Mouse (Mus musculus): ENCODE measurements around the gene Odr4. TPM values are rescaled to one million over a fixed set of nuclear protein-coding genes. Genes with fewer than 3 reads are reported as not detected.

Odr4 gene
- 35.9 and 38.2 TPM in 2 replicates for total RNA-seq (2012; rRNA removed)

DNA sequence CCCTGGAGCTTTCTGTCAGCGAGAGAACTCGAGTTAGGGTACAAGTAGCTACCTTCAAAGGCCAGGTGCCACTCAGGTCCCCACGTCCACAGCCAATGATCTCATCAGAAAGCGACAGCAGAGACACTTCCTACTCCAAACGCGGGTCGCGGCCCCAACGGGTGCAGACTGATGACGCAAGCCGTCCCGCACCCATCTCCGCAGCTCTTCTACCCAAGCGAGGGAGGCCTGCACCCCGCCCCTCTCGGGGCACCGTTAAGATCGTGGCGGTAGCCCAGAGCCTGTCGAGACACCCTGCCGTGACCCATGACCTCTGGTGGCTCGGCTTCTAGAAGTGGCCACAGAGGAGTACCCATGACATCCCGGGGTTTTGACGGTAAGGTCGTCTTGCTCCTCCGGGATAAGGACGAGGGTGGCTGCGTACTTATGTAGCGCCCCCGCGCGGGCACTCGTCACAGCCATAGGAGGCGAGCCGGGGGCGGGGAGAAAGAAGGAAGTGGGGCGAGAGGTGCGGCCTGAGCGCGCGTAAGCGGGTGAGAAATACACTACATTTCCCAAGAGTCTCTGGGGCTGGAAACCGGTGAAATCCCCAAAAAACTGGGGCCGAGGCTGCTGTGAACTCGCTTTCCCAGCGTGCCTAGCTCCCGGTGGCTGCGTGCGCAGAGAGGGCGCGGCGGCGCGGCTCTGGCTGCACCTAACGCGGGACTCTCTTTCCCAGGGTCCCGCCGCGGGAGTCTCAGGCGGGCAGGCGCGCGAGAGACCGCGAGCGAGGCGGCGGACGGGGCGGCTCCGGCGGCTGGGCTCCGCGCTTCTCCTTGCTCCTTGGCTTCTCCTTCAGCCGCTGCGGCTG, at the start of gene Odr4, which contains the start of gene Tpr:
TSS of gene Odr4 (minus strand) at position 443 of the 850 bp plus-strand sequence.
TSS of gene Tpr (plus strand) at position 201 of the 850 bp plus-strand sequence.
- no peak for TF ChIP-seq MAFK (IDR thresholded peaks at IDR 0.05; ENCODE audit: insufficient read depth, low read depth, low read length)
- peak; percentile 89 for TF ChIP-seq CHD2 (IDR thresholded peaks at IDR 0.05; ENCODE audit: low read depth, low read length)
- no peak for TF ChIP-seq ZNF384 (IDR thresholded peaks at IDR 0.05; ENCODE audit: low read depth, low read length)
- peak; percentile 97 for TF ChIP-seq HCFC1 (IDR thresholded peaks at IDR 0.05; ENCODE audit: borderline replicate concordance, insufficient read depth, low read length)
- peak; percentile 98 for DNase-seq (ENCODE audit: low read depth, low spot score)

DNA sequence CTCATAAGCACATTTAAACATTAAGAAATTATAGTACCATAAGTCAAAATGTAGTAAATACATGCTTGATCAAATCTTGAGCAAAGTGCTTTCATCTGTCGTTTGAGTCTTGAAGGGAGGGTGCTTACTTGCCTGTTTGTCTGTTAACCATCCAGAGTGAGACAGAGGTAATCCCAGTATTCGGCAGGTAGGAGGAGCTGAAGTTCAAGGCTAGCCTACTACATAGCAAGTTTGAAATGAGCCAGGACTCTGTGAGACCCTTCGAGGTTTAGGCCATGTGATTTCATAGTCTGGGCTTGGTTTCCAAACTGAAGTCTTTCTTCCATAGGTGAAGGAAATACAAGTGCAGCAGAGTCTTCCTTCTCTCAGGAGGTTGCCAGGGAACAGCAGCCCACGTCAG, 48.9 kb upstream of the Odr4 start:
- H3K9me3 ChIP-seq (ENCODE audit: control insufficient read depth, insufficient read depth, low read depth, low read length), result no peaks in the 10 kb centered on the region
- H3K4me3 ChIP-seq (ENCODE audit: insufficient read depth in 1 of 2, low read depth in 1 of 2, low read length in 2 of 2, poor library complexity in 1 of 2, severe bottlenecking in 1 of 2), result no peak overlapping the region
- H3K36me3 ChIP-seq (ENCODE audit: control insufficient read depth, insufficient read depth, low read length, poor library complexity, severe bottlenecking), result peaks cover 19% of the 10 kb centered on the region
- in situ Hi-C loops (cut with MboI; ENCODE audit: low sequenced_read_pairs in 2 of 2, unreplicated experiment in 2 of 2), result loop anchor here in 1 of 2 experiments (25.0 kb wide), 1 partner anchor 921 kb away; no protein-coding TSS in a partner anchor
- H3K9ac ChIP-seq (ENCODE audit: insufficient read depth, low read depth, low read length, poor library complexity, severe bottlenecking), result no peak overlapping the region
- TF ChIP-seq ZNF384 (IDR thresholded peaks at IDR 0.05; ENCODE audit: low read depth, low read length), result no peak
- DNase-seq (ENCODE audit: low read depth, low spot score), result no peak
- H3K27ac ChIP-seq (ENCODE audit: insufficient read depth, low read depth, low read length, poor library complexity, severe bottlenecking), result no peak overlapping the region
- H3K4me1 ChIP-seq (ENCODE audit: control insufficient read depth in 2 of 2, insufficient read depth in 2 of 2, low read length in 2 of 2, poor library complexity in 1 of 2), result no peaks in the 10 kb centered on the region

More for the DNA sequence above, at the start of gene Odr4, which contains the start of gene Tpr:
- Histone ChIP-seq H3K4me1 (ENCODE audit: control insufficient read depth in 2 of 2, insufficient read depth in 2 of 2, low read length in 2 of 2, poor library complexity in 1 of 2) (peaks cover 0 to 3% of the 10 kb centered on the region in 2 experiments; a peak in 1 of 4 replicates), H3K27ac (ENCODE audit: insufficient read depth, low read depth, low read length, poor library complexity, severe bottlenecking) (peak within 1 kb of the TSS; percentile 88), H3K36me3 (ENCODE audit: control insufficient read depth, insufficient read depth, low read length, poor library complexity, severe bottlenecking) (peaks cover 8% of the 10 kb centered on the region), H3K4me3 (ENCODE audit: insufficient read depth in 1 of 2, low read depth in 1 of 2, low read length in 2 of 2, poor library complexity in 1 of 2, severe bottlenecking in 1 of 2) (peak within 1 kb of the TSS; percentile 96 to 99), H3K9me3 (ENCODE audit: control insufficient read depth, insufficient read depth, low read depth, low read length) (no peaks in the 10 kb centered on the region), H3K9ac (ENCODE audit: insufficient read depth, low read depth, low read length, poor library complexity, severe bottlenecking) (peak within 1 kb of the TSS; percentile 100)
- in situ Hi-C loops (cut with MboI; ENCODE audit: low sequenced_read_pairs in 2 of 2, unreplicated experiment in 2 of 2), result no loop called here

DNA sequence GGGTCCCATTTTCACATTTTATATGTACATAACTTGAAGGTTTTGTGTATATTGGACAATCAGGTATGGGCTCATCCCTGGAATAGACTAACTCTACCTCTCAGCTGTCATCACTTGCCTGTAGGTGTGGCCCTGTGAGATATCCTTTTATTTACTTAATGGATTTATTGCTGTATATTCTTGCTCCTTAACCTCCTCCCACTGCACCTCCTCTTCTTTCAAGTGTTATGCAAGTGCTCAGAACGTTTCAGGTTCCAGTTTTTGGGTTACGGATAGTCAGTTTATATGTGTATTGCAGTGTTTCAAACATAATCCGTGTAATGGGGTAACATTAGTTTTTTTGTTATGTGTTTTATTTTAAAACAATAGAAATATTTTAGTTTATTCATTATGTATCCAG, 45.8 kb upstream of the Odr4 start:
- TF ChIP-seq ZC3H11A (IDR thresholded peaks at IDR 0.05; ENCODE audit: borderline replicate concordance, low read depth, low read length) (no peak), CHD2 (IDR thresholded peaks at IDR 0.05; ENCODE audit: low read depth, low read length) (no peak), MAFK (IDR thresholded peaks at IDR 0.05; ENCODE audit: insufficient read depth, low read depth, low read length) (no peak), ZNF384 (IDR thresholded peaks at IDR 0.05; ENCODE audit: low read depth, low read length) (no peak), HCFC1 (IDR thresholded peaks at IDR 0.05; ENCODE audit: borderline replicate concordance, insufficient read depth, low read length) (no peak)
- no peak for DNase-seq (ENCODE audit: low read depth, low spot score)
- Histone ChIP-seq H3K9ac (ENCODE audit: insufficient read depth, low read depth, low read length, poor library complexity, severe bottlenecking) (no peak overlapping the region), H3K4me3 (ENCODE audit: insufficient read depth in 1 of 2, low read depth in 1 of 2, low read length in 2 of 2, poor library complexity in 1 of 2, severe bottlenecking in 1 of 2) (no peak overlapping the region), H3K4me1 (ENCODE audit: control insufficient read depth in 2 of 2, insufficient read depth in 2 of 2, low read length in 2 of 2, poor library complexity in 1 of 2) (no peaks in the 10 kb centered on the region), H3K36me3 (ENCODE audit: control insufficient read depth, insufficient read depth, low read length, poor library complexity, severe bottlenecking) (peaks cover 20% of the 10 kb centered on the region), H3K27ac (ENCODE audit: insufficient read depth, low read depth, low read length, poor library complexity, severe bottlenecking) (no peak overlapping the region), H3K9me3 (ENCODE audit: control insufficient read depth, insufficient read depth, low read depth, low read length) (no peaks in the 10 kb centered on the region)
- in situ Hi-C loops (cut with MboI; ENCODE audit: low sequenced_read_pairs in 2 of 2, unreplicated experiment in 2 of 2), result loop anchor here in 1 of 2 experiments (25.0 kb wide), 1 partner anchor 924 kb away; no protein-coding TSS in a partner anchor

DNA sequence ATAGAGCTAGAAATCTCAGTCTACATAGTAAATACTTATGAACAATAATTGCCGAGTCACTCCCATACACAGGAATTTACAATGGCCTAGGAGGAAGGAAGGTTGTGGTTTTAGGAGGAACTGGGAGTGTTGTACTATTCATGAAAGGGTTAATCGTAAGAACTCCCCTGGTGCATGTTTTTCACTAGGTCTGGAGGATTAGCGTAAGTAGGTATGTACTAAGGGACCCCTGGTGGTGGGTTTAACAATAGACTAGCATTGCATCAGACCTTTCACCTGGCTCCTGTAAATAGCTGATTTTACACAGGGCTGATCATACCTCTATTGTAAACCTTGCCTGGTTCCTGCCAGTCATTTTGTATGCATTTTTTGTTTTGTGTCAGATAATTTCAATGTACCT, 33.3 kb upstream of the Odr4 start:
- Histone ChIP-seq H3K36me3 (ENCODE audit: control insufficient read depth, insufficient read depth, low read length, poor library complexity, severe bottlenecking) (peaks cover 34% of the 10 kb centered on the region), H3K9ac (ENCODE audit: insufficient read depth, low read depth, low read length, poor library complexity, severe bottlenecking) (no peak overlapping the region), H3K27ac (ENCODE audit: insufficient read depth, low read depth, low read length, poor library complexity, severe bottlenecking) (no peak overlapping the region), H3K4me3 (ENCODE audit: insufficient read depth in 1 of 2, low read depth in 1 of 2, low read length in 2 of 2, poor library complexity in 1 of 2, severe bottlenecking in 1 of 2) (no peak overlapping the region), H3K9me3 (ENCODE audit: control insufficient read depth, insufficient read depth, low read depth, low read length) (no peaks in the 10 kb centered on the region), H3K4me1 (ENCODE audit: control insufficient read depth in 2 of 2, insufficient read depth in 2 of 2, low read length in 2 of 2, poor library complexity in 1 of 2) (no peaks in the 10 kb centered on the region)
- peak; percentile 8 for DNase-seq (ENCODE audit: low read depth, low spot score)
- in situ Hi-C loops (cut with MboI; ENCODE audit: low sequenced_read_pairs in 2 of 2, unreplicated experiment in 2 of 2), result loop anchor here in 1 of 2 experiments (25.0 kb wide), 1 partner anchor 936 kb away; no protein-coding TSS in a partner anchor
- TF ChIP-seq HCFC1 (IDR thresholded peaks at IDR 0.05; ENCODE audit: borderline replicate concordance, insufficient read depth, low read length) (no peak), ZNF384 (IDR thresholded peaks at IDR 0.05; ENCODE audit: low read depth, low read length) (no peak), ZC3H11A (IDR thresholded peaks at IDR 0.05; ENCODE audit: borderline replicate concordance, low read depth, low read length) (no peak), CHD2 (IDR thresholded peaks at IDR 0.05; ENCODE audit: low read depth, low read length) (no peak), MAFK (IDR thresholded peaks at IDR 0.05; ENCODE audit: insufficient read depth, low read depth, low read length) (no peak)

All from ES-E14 (cell line).